Mouse (Mus musculus): ENCODE results near the gene Tbck.

Gene Tbck

DNA sequence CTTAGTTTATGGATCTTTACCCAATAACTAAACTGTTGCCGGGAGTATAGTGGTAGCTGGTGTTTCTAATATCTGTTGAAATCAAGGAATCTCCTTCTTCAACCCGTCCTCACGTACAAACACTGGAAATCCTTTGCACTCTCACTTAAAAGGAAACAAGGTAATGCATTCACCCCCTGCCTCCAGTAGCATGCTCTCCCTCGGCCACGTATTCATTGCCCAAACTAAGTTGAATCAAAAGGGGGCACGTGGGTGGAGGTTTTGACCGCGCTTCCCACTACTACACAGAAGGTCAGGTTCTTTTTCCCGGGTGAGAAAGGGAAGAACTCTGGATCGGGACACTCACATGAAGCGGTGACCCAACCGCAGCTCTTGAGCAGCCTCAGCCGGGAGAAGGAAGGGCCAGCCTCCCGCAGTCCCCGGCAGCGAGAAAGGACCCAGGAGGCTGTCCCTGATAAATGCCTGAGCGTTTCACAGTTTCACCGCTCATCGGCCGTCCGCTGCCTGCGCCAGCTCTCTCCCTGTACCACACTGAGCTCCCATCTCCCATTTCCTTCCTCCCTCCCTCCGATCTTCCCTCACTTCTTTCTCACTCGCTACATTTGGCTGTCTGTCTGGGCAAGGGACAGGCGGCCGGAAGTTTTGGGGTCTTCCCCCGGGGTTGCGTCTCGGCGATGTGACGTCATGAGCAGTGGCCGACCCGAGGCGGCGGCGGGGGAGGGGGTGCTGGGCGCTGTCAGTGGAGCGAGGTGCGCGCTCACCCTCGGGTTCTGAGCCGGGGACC is at the start of gene Tbck:
TSS of gene Tbck (plus strand) at position 698 of the 784 bp plus-strand sequence.
- peak; percentile 94 for DNase-seq (ENCODE audit: low spot score)

DNA sequence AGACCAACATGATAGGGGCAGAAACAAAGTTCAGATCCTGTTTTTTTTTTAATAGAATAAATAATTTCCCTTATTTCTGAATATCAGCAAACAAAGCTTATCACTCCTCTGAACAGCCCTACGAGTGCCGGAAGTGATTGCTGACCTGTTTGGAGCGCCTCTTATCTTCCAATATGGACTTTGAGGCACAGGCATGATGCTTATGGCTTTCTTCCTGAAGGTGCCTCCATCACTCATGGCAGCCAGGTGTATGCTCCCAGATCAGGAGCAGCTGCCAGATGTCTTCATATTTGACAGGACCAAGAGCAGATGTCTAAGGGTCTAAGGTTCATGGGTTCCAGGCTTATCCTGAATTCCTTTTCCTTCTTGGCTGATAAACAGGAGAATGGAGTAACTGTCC is 46.9 kb upstream of the Tbck start:
- DNase-seq (ENCODE audit: low spot score) = no peak

DNA sequence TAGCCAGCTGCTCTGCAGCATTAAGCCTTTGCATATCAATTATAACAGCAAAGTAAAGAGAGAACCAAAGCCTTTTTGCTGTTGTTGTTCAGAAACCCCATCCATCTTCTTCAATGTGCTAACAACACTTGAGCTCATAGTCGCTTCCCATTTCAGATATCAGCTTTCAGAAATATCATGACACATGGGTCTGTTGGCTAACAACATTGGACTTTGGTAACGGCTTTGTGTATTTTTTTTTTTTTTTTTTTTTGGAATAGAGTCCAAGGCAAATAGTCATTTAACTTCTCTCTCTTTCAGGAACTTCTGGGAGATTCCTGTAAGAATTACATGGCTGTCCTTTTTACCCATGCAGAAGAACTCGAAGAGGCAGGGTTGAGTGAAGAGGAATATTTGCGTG is 39.9 kb upstream of the Tbck start:
- no peak for DNase-seq (ENCODE audit: low spot score)

DNA sequence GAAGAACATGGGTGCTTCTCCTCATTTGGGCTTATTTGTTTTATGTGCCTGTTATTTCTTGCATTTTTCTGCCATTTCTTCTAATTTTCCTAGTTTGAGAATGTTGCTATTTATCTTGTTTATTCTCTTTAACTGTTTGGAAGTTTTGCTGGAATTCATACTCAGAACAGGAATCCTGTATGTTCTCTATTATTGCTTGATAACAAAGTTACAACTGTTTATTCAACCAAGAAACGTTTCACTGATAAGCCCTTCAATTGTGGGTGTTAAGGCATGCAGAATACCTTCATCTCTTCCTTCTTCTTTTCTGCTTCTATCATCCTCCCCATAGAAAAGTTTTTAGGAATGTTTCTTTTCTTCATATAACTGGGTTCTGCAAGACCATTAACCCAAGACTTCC is 37.1 kb upstream of the Tbck start:
- DNase-seq (ENCODE audit: low spot score) = no peak

DNA sequence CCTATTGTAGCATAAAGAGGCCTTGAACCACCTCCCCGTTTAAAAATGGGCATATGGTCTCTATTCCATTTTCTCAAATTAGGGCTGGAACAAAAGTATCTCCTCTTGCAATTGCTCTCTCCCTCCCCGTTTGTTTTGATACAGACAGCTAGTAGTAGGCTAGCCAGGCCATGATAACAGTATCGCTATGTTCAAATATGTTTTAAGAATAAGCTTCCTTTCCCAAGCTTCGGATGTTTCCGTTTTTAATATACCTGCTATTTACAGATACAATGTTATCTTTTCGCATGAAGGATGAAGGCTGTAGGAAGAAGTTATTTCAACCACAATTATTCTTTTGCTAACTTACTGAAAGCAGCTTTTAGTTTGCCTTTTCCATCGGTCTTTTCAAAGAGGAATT is 34.6 kb upstream of the Tbck start:
- DNase-seq (ENCODE audit: low spot score) = no peak

DNA sequence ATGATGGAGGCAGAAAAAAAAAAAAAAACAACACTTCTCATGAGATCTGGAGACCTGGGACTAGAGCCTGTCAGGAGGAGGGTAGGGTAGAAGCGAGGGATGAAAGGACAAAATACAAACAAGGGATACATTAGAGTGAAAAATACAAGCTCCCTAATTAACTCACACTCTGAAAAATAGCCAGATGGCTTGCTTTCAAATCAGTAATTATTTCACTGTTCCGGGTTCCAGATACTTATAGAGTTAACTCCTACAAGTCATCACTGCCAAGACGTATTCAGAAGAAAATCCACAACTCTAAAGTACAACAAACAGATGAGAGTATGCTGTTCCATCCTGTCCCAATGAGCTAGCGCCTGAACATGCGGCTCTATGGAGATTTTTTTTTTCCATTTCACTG is 33.8 kb upstream of the Tbck start:
- DNase-seq (ENCODE audit: low spot score) = no peak

DNA sequence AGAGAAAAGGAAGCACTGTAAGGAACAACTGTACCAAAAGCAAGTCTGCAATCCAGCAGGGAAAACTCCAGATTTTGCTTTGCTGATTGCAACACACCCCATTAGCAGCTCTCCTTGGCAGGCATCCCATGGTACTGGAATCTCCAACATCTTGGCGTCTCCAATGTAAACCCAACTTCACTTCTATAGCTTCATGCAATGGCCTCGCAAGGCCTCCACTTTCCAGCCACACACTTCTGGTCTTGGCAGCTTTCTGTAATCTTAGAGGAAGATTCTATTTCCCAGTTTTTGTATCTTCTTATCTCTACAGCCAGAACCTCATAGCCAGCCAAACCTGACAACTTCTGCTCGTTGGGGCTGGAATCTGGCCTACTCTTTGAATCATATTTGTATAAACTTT is 32.2 kb upstream of the Tbck start:
- no peak for DNase-seq (ENCODE audit: low spot score)

GRCm38 (mm10) chr3:132653959-132654358 is 30.0 kb upstream of the Tbck start:
- no peak for DNase-seq (ENCODE audit: low spot score)

- DNase-seq (ENCODE audit: low spot score) = no peak
These were observed 28.0 kb upstream of the Tbck start for GRCm38 (mm10) chr3:132655955-132656354.

DNA sequence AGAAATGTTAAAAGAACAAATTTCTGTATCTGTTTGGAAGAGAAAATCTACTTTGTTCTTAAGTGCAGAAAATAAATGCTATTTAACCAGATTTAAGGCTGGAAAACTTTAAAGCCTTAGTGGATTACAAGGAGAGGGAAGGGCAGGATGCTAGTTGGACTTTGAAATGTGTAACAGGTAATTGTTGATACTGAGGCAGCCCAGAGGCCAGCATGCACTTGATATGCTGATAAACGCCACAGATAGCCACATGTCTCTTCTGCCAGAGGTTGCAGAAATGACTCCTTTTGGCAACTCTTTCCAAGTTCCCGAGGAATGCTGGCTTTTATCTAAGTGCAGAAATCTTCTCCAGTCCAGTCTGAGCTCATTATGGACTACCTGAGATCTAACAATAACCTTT is 6.5 kb upstream of the Tbck start:
- DNase-seq (ENCODE audit: low spot score) = no peak

DNA sequence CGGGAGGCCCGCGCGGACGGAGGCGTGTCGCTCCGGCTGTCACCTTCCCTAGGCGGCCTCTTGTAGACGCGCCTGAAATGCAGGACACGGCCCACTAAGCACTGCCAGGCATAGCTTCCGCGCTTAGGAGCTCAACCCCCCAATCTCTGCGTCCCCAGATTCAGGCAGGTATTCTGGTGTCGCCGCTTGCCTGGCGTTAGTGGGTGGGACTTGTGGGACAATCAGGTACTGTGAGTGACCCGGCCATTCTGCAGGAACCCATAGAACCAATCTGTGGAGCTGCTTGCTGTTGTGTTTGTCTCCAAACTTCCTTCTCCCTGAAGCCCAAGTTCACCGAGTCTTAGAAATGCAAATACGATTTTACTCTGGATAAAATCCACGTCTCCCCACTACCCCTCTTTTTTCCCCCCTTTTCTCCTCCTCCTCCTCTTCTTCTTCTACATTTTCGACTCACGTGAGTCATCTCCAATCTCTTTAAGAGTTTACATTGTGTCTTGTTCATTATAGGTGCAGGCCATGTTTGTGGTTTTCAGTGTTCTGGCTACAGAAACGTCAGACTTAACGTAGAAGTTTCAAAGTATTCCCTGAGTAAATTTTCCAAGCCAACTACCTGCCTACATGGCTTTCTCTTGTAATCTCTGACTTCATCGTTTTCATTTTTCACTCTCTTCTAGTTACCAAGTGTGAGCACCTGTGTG is 436 bp downstream of the Tbck start, which contains the start of gene Aimp1:
TSS of gene Aimp1 (minus strand) at position 140 of the 698 bp plus-strand sequence.
- DNase-seq (ENCODE audit: low spot score) = no peak

DNA sequence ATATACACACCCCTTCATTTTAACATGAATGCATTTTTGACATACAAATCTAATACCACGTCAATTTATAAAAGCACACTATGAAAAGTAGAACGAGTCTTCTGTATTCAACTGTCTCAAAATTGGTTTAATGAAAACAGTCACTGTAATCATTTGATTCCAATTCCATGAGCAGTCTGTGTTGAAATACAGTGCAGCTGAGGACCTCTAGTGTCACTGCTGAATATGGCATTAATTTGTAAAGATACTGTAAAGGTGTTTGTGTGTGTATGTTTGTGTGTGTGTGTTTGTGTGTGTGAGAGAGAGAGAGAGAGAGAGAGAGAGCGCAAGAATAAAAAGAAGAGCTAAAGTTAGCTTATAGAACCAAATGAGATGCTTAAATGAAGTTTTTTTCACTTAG is 17.4 kb downstream of the Tbck start:
- peak; percentile 39 for DNase-seq (ENCODE audit: low spot score)

- no peak for DNase-seq (ENCODE audit: low spot score)
These were observed 20.3 kb downstream of the Tbck start for GRCm38 (mm10) chr3:132704216-132704615.

GRCm38 (mm10) chr3:132706977-132707376 is 23.0 kb downstream of the Tbck start:
- DNase-seq (ENCODE audit: low spot score) = no peak

DNA sequence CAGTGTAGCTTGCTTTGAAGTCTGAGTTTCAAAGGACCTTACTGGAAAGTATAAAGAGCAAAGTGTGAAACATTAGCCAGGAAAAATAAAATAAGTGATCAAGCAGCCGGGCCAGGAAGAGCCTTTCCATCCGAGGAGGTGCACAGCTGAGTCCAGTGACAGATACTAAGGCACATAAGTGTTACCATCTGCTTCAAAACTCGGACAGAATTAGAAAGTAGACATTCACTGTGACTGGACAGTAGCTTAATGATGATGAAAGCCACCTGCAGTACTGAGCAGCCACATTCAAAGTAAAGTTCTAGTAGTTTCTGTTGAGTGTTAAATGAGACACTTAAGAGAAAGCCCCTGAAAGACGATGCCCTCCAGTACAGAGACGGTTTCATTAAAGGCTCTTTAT is 30.0 kb downstream of the Tbck start:
- peak; percentile 42 for DNase-seq (ENCODE audit: low spot score)

DNA sequence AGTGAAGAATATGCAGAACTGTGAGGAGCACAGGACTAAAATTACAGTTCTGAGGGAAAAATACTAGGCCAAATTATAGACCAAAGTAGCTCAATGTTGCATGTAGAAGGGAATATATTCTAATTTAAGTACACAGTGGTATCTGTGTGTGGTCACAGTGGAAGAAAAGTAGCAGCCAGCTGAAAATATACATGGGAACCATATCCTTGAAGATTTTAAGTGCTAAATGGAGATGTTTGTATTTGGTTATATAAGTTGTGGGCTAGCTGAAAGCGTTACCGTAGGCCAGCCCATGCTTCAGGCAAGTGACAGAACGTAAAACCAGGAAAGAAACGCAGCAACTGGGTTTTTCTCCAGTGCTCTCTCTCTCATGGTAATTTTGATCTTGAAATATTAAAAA is 33.4 kb downstream of the Tbck start:
- no peak for DNase-seq (ENCODE audit: low spot score)

DNA sequence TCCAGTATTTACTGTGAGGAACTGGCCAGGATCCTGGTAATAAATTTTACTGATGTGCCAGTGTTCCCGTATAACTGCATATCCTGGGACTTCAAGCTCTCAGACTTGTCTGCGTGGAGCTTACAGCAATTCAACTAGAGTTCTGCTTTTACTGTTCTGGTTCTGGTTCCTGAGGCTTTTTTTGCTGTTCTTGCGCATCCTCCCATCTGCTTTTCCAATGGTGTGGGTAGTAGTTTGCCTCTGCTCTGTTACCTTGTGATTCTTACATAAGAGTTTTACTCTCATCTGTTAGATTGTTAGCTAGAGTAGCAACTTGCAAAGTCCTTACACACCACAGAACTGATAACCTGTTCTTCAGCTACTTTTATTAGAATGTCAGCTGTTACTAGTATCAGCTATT is 40.4 kb downstream of the Tbck start:
- no peak for DNase-seq (ENCODE audit: low spot score)

DNA sequence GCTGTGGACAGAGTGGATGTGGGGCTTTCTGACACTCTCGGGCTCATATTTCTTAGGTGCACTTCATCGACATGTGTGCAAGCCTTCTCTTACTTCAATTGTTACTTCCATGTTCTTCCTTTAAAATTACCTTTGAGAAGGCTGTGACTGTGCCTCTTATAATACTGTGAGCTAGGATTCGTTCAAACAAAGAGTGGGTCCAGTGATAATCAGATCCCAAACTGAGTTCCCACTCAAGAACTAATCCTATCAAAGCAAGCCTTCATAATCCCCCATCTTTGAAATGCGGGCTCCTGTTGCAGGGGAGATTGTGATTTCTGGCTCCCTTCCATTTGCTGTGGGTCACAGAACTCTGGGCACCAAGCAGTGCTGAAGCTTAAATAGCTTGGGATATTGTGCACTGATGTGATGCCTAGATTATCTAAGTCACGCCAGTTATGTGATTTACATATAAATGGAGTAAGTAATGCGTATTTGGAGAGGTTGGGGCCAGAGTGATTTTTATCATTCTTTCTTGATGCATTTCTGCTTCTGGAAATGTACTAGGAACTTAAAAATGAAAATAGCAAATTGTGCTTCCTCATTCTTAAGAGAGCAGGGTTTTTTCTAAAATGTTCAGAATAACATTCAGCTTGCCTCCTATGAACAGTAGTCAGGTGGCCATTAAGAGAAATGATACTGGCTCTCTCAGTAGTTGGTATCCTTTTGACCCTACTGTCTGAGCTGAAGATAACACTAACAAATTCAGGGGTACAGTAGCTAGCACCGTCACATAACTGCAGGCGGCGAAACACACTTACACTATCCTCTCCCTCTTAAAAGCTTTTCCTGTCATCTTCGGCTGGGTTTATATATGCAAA is 60.6 kb downstream of the Tbck start:
- peak; percentile 5 for DNase-seq (ENCODE audit: low spot score)

GRCm38 (mm10) chr3:132747036-132747435 is 63.1 kb downstream of the Tbck start:
- DNase-seq (ENCODE audit: low spot score) = peak; percentile 79

- DNase-seq (ENCODE audit: low spot score) = peak; percentile 13
These were observed 63.8 kb downstream of the Tbck start for GRCm38 (mm10) chr3:132747766-132748165.

GRCm38 (mm10) chr3:132748750-132749149 is 64.8 kb downstream of the Tbck start:
- no peak for DNase-seq (ENCODE audit: low spot score)

- no peak for DNase-seq (ENCODE audit: low spot score)
These were observed 68.8 kb downstream of the Tbck start for GRCm38 (mm10) chr3:132752772-132753171.

GRCm38 (mm10) chr3:132756274-132756673 is 72.3 kb downstream of the Tbck start:
- DNase-seq (ENCODE audit: low spot score) = no peak
